Mouse (Mus musculus): Measurements from ENCODE around the gene C2. TPM values are rescaled to one million over a fixed set of nuclear protein-coding genes. Genes with fewer than 3 reads are reported as not detected.

The C2 gene
- polyA plus RNA-seq, 1 experiment from 2014 or later, result 6.2 TPM

GRCm38 (mm10) chr17:34893072-34893824, 4.8 kb downstream of the C2 start:
- H3K4me2 ChIP-seq, result peak overlapping the region; percentile 91
- no peaks in the 10 kb centered on the region for H3K36me3 ChIP-seq
- ATAC-seq (ENCODE audit: insufficient read depth, low FRiP score, low read depth), result no peak
- no peak overlapping the region for H3K9ac ChIP-seq
- H3K4me3 ChIP-seq (replicated peaks), result peak overlapping the region; percentile 79
- H3K9me3 ChIP-seq, result no peaks in the 10 kb centered on the region
- no peaks in the 10 kb centered on the region for H3K27me3 ChIP-seq (replicated peaks)
- WGBS, result 74% methylated on average over 12 of the region's 12 CpGs
- H3K27ac ChIP-seq, result peak overlapping the region; percentile 90
- H3K4me1 ChIP-seq, result peaks cover 26% of the 10 kb centered on the region

- no peaks in the 10 kb centered on the region for H3K27me3 ChIP-seq (replicated peaks)
- WGBS, result 93% methylated on average over 2 of the region's 2 CpGs
- no peaks in the 10 kb centered on the region for H3K9me3 ChIP-seq
- no peak overlapping the region for H3K27ac ChIP-seq
- no peak overlapping the region for H3K9ac ChIP-seq
- H3K4me1 ChIP-seq, result peaks cover 19% of the 10 kb centered on the region
- no peak overlapping the region for H3K4me2 ChIP-seq
- no peak overlapping the region for H3K4me3 ChIP-seq (replicated peaks)
- H3K36me3 ChIP-seq, result no peaks in the 10 kb centered on the region
- ATAC-seq (ENCODE audit: insufficient read depth, low FRiP score, low read depth), result no peak
Measured at GRCm38 (mm10) chr17:34891377-34891776, 6.7 kb downstream of the C2 start.

- no peak for ATAC-seq (ENCODE audit: insufficient read depth, low FRiP score, low read depth)
Measured at GRCm38 (mm10) chr17:34890074-34890743, 7.9 kb downstream of the C2 start.

GRCm38 (mm10) chr17:34887942-34888341, 10.1 kb downstream of the C2 start:
- Histone ChIP-seq H3K27me3 (replicated peaks) (no peaks in the 10 kb centered on the region), H3K4me2 (no peak overlapping the region), H3K9me3 (no peaks in the 10 kb centered on the region), H3K4me1 (no peaks in the 10 kb centered on the region), H3K9ac (no peak overlapping the region), H3K4me3 (replicated peaks) (no peak overlapping the region), H3K27ac (no peak overlapping the region), H3K36me3 (no peaks in the 10 kb centered on the region)
- ATAC-seq (ENCODE audit: insufficient read depth, low FRiP score, low read depth), result no peak
- 83% methylated on average over 5 of the region's 5 CpGs for WGBS

More at GRCm38 (mm10) chr17:34890074-34890743, 7.9 kb downstream of the C2 start:
- Histone ChIP-seq H3K36me3 (no peaks in the 10 kb centered on the region), H3K27ac (no peak overlapping the region), H3K9me3 (no peaks in the 10 kb centered on the region), H3K4me3 (replicated peaks) (no peak overlapping the region), H3K4me1 (peaks cover 8% of the 10 kb centered on the region), H3K27me3 (replicated peaks) (no peaks in the 10 kb centered on the region), H3K9ac (no peak overlapping the region), H3K4me2 (no peak overlapping the region)
- WGBS, result 82% methylated on average over 12 of the region's 12 CpGs

GRCm38 (mm10) chr17:34885615-34886014, 12.4 kb downstream of the C2 start:
- H3K9ac ChIP-seq, result no peak overlapping the region
- ATAC-seq (ENCODE audit: insufficient read depth, low FRiP score, low read depth), result no peak
- H3K9me3 ChIP-seq, result no peaks in the 10 kb centered on the region
- H3K4me1 ChIP-seq, result 0 out of 2 replicates have a peak, but pooled peaks cover 6% of the 10 kb centered on the region
- no peaks in the 10 kb centered on the region for H3K27me3 ChIP-seq (replicated peaks)
- H3K27ac ChIP-seq, result no peak overlapping the region
- no peak overlapping the region for H3K4me2 ChIP-seq
- WGBS, result 62% methylated on average over 3 of the region's 3 CpGs
- H3K36me3 ChIP-seq, result no peaks in the 10 kb centered on the region
- no peak overlapping the region for H3K4me3 ChIP-seq (replicated peaks)

GRCm38 (mm10) chr17:34884704-34885103, 13.4 kb downstream of the C2 start:
- 0 out of 2 replicates have a peak, but pooled peaks cover 6% of the 10 kb centered on the region for H3K4me1 ChIP-seq
- no peak for ATAC-seq (ENCODE audit: insufficient read depth, low FRiP score, low read depth)
- no peak overlapping the region for H3K27ac ChIP-seq
- no peak overlapping the region for H3K4me3 ChIP-seq (replicated peaks)
- H3K4me2 ChIP-seq, result no peak overlapping the region
- WGBS, result 83% methylated on average over 6 of the region's 6 CpGs
- no peaks in the 10 kb centered on the region for H3K9me3 ChIP-seq
- no peaks in the 10 kb centered on the region for H3K27me3 ChIP-seq (replicated peaks)
- H3K36me3 ChIP-seq, result no peaks in the 10 kb centered on the region
- H3K9ac ChIP-seq, result no peak overlapping the region

GRCm38 (mm10) chr17:34883332-34883731, 14.7 kb downstream of the C2 start:
- Histone ChIP-seq H3K9ac (no peak overlapping the region), H3K27ac (no peak overlapping the region), H3K4me1 (0 out of 2 replicates have a peak, but pooled peaks cover 6% of the 10 kb centered on the region), H3K36me3 (no peaks in the 10 kb centered on the region), H3K9me3 (no peaks in the 10 kb centered on the region), H3K27me3 (replicated peaks) (no peaks in the 10 kb centered on the region), H3K4me2 (no peak overlapping the region), H3K4me3 (replicated peaks) (no peak overlapping the region)
- 70% methylated on average over 3 of the region's 3 CpGs for WGBS
- no peak for ATAC-seq (ENCODE audit: insufficient read depth, low FRiP score, low read depth)

- H3K9me3 ChIP-seq, result no peaks in the 10 kb centered on the region
- H3K36me3 ChIP-seq, result no peaks in the 10 kb centered on the region
- ATAC-seq (ENCODE audit: insufficient read depth, low FRiP score, low read depth), result no peak
- 0 out of 2 replicates have a peak, but pooled peaks cover 6% of the 10 kb centered on the region for H3K4me1 ChIP-seq
- no peak within 1 kb of the TSS for H3K27ac ChIP-seq
- no peak within 1 kb of the TSS; the same call in 1 of the 2 replicates for H3K9ac ChIP-seq
- peak within 1 kb of the TSS; percentile 33; the same call in 1 of the 2 replicates for H3K4me2 ChIP-seq
- no peaks in the 10 kb centered on the region for H3K27me3 ChIP-seq (replicated peaks)
- 13% methylated on average over 15 of the region's 15 CpGs for WGBS
- H3K4me3 ChIP-seq (replicated peaks), result no peak within 1 kb of the TSS
Measured at GRCm38 (mm10) chr17:34881683-34882310, 16.3 kb downstream of the C2 start, which contains the start of gene Gm20547. Gene Gm20547, minus strand, starts transcription at chr17:34882042.

- Histone ChIP-seq H3K4me1 (0 out of 2 replicates have a peak, but pooled peaks cover 6% of the 10 kb centered on the region), H3K36me3 (no peaks in the 10 kb centered on the region), H3K9me3 (no peaks in the 10 kb centered on the region), H3K27me3 (replicated peaks) (no peaks in the 10 kb centered on the region), H3K4me3 (replicated peaks) (no peak overlapping the region), H3K27ac (no peak overlapping the region), H3K4me2 (no peak overlapping the region), H3K9ac (no peak overlapping the region)
- ATAC-seq (ENCODE audit: insufficient read depth, low FRiP score, low read depth), result no peak
Measured at GRCm38 (mm10) chr17:34881166-34881565, 16.9 kb downstream of the C2 start.

GRCm38 (mm10) chr17:34879336-34879879, 18.7 kb downstream of the C2 start, which contains the start of gene Zbtb12:
Gene Zbtb12, plus strand, starts transcription at chr17:34879483.
- no peak for ATAC-seq (ENCODE audit: insufficient read depth, low FRiP score, low read depth)
- WGBS, result 56% methylated on average over 11 of the region's 11 CpGs
- Histone ChIP-seq H3K27me3 (replicated peaks) (no peaks in the 10 kb centered on the region), H3K4me3 (replicated peaks) (no peak within 1 kb of the TSS), H3K4me2 (no peak within 1 kb of the TSS), H3K36me3 (no peaks in the 10 kb centered on the region), H3K9ac (no peak within 1 kb of the TSS), H3K4me1 (0 out of 2 replicates have a peak, but pooled peaks cover 6% of the 10 kb centered on the region), H3K27ac (no peak within 1 kb of the TSS), H3K9me3 (no peaks in the 10 kb centered on the region)

GRCm38 (mm10) chr17:34874321-34874720, 23.7 kb downstream of the C2 start:
- Histone ChIP-seq H3K9ac (no peak overlapping the region), H3K4me3 (replicated peaks) (no peak overlapping the region), H3K36me3 (no peaks in the 10 kb centered on the region), H3K27ac (no peak overlapping the region), H3K27me3 (replicated peaks) (no peaks in the 10 kb centered on the region), H3K4me1 (no peaks in the 10 kb centered on the region), H3K9me3 (no peaks in the 10 kb centered on the region), H3K4me2 (no peak overlapping the region)
- no peak for ATAC-seq (ENCODE audit: insufficient read depth, low FRiP score, low read depth)
- 85% methylated on average over 6 of the region's 6 CpGs for WGBS
